Mouse (Mus musculus) olfactory bulb, adult 2 months (tissue): ENCODE results near the gene Gm17087. TPM values are rescaled to one million over a fixed set of nuclear protein-coding genes. Genes with fewer than 3 reads are reported as not detected.

Experiments used
- H3K27ac ChIP-seq: fragments of 200-500 bp; 2 replicates; pipeline ENCODE4 v1.5.1; 2012; ENCODE audit warnings: low read depth, low read length; ENCODE audit not compliant: insufficient read depth
- H3K4me1 ChIP-seq: fragments of 200-500 bp; 2 replicates; pipeline ENCODE4 v1.6.1; 2012; ENCODE audit warnings: low read length; ENCODE audit not compliant: control insufficient read depth, insufficient read depth
- H3K4me3 ChIP-seq: fragments of 200-500 bp; 2 replicates; pipeline ENCODE4 v1.5.1; 2012; ENCODE audit warnings: mild to moderate bottlenecking, low read depth, low read length, moderate library complexity; ENCODE audit not compliant: insufficient read depth
- CTCF ChIP-seq: fragments of 200-500 bp; IDR thresholded peaks from 2 replicates; pipeline ENCODE4 v1.5.1; 2012; ENCODE audit warnings: low read depth, mild to moderate bottlenecking, low read length, moderate library complexity; ENCODE audit not compliant: insufficient read depth
- POLR2A ChIP-seq: fragments of 200-500 bp; IDR thresholded peaks from 2 replicates; pipeline ENCODE4 v1.6.1; 2012; ENCODE audit warnings: mild to moderate bottlenecking, low read depth, low read length, moderate library complexity; ENCODE audit not compliant: insufficient read depth
- WGBS: fragments of 180-500 bp; shearing (Covaris S2); methylation state at CpG from one replicate; pipeline ENCODE4 v1.1.7; 2018; 5-methylcytosine and 5-hydroxymethylcytosine counted together
- polyA plus RNA-seq: library from polyadenylated mRNA; stranded (reverse); fragments of >200 nt; gene quantifications from 2 replicates; pipeline ENCODE4 v1.2.4, GENCODE M21; 2012; ENCODE audit warnings: low replicate concordance; ENCODE audit not compliant: missing spikeins, insufficient read depth, insufficient read length

Gene Gm17087
- polyA plus RNA-seq, result not detected in 2 replicates

DNA sequence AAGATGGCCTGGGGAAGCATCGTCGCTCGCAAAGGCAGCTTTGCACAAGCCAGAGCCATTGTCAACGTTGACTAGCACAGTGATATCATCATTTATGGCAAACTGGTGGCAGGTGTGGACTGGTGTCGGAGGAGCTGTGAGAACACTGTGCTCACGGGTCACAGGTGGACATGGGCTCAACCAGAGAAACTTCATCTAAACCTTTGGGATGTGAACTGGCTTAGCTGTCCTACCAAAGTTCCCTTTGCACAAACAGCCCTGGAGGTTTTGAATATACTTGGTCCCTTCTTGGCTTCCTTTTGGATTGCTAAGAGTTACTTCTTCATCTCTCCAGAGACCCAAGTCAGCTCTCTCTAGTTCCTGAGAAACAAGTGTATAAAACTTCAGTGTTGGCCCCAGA is at the start of gene Gm17087:
TSS of gene Gm17087 (minus strand) at position 101 of the 400 bp plus-strand sequence.
- peaks cover 7% of the 10 kb centered on the region for H3K4me1 ChIP-seq
- TF ChIP-seq CTCF (no peak), POLR2A (no peak)
- H3K4me3 ChIP-seq, result no peak within 1 kb of the TSS
- WGBS, result 90% methylated on average over 6 of the region's 6 CpGs
- no peak within 1 kb of the TSS for H3K27ac ChIP-seq

DNA sequence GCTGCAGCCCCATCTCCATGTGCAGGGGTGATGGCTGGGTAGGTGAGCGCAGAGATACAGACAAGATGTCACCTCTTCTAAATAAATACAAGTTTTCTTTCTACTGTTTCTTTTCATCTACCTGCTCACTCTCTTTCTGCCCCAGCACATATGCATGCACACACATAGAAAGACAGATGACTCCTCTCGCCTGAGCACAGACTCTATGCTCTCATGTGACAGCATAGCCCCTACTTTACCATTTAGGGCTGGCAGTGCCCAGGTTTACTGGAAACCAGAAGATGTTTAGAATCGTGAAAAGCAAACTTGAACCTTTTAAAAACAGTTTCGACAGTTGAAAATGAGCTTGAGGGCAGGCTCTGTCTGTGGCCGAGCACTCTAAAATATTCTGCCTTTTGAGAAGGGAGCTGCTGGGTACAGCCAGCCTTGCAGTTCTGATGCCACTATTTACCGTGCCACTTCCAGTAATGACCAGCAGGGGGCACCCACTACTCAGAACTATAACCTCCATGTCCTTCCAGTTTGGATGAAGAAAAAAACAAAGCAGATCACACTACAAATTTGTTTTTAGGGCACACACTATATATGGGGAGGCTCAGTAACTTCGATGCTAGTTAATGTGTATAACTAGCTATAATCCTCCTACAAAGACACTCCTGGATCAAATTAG is 47.3 kb upstream of the Gm17087 start:
- Histone ChIP-seq H3K4me3 (no peak overlapping the region), H3K27ac (no peak overlapping the region), H3K4me1 (no peaks in the 10 kb centered on the region)
- WGBS, result 33% methylated on average over 7 of the region's 7 CpGs
- TF ChIP-seq POLR2A, result no peak

DNA sequence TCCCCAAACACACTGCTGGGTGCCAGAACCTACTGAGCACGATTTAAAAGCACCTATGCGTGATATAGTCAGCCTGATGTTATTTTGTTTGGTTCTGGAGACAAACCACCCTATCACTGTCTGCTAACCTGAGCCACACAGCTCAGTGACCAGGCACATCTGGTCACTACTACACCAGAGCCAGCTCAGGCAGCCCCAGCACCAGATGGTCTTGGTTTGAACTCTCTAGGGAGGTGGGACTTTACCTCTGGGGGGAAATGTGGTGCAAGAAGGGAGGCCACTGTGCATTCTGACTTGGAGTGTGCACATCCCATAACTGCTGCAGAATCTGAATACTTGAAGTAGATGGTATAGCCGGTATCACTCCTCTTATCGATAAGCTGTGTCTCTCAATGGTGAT is 45.2 kb upstream of the Gm17087 start:
- TF ChIP-seq CTCF (no peak), POLR2A (no peak)
- WGBS, result 92% methylated on average over 4 of the region's 4 CpGs
- no peak overlapping the region for H3K4me3 ChIP-seq
- H3K4me1 ChIP-seq, result no peaks in the 10 kb centered on the region
- H3K27ac ChIP-seq, result no peak overlapping the region

DNA sequence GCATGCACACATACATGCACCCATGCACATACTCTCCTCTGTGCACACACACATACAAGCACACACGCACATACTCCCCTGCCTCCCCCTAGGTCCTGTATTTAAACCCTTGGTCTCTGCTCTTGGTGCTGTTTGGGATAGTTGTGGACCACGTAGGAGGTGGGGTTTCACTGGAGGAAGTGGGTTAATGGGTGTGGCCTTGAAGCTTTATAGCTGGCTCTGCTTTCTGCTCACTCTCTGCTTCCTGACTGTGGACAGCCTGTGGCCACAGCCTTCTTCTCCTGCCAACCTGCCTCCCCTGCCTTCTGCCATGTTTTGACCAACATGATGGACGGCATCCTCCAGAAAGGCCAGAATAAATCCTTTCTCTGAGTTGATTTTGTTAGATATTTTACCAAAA is 39.9 kb upstream of the Gm17087 start:
- Histone ChIP-seq H3K4me1 (no peaks in the 10 kb centered on the region), H3K4me3 (no peak overlapping the region)
- TF ChIP-seq CTCF (no peak), POLR2A (no peak)

DNA sequence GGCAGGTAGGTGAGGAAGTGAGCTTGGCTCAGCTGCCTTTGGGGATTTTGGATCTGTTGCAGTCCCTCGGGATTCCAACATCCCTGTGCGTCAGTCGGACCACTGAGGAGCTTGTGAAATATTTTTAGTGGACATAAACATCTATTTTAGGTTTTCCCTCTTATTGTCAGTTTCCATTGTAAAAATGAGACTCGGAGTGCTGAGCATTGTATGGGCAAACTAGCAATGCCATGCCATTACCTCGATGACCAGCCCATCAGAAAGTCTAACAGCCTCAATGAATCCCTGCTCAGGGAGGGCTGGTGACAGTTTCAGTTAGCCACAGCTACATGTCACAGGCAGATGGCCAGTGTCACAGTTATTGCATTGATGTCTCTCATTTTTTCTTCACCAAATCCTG is 39.2 kb upstream of the Gm17087 start:
- H3K4me1 ChIP-seq, result no peaks in the 10 kb centered on the region
- WGBS, result 86% methylated on average over 5 of the region's 5 CpGs
- no peak overlapping the region for H3K27ac ChIP-seq
- TF ChIP-seq POLR2A, result no peak
- TF ChIP-seq CTCF, result no peak
- H3K4me3 ChIP-seq, result no peak overlapping the region

More for the DNA sequence above, 39.9 kb upstream of the Gm17087 start:
- no peak overlapping the region for H3K27ac ChIP-seq
- 88% methylated on average over 3 of the region's 3 CpGs for WGBS

DNA sequence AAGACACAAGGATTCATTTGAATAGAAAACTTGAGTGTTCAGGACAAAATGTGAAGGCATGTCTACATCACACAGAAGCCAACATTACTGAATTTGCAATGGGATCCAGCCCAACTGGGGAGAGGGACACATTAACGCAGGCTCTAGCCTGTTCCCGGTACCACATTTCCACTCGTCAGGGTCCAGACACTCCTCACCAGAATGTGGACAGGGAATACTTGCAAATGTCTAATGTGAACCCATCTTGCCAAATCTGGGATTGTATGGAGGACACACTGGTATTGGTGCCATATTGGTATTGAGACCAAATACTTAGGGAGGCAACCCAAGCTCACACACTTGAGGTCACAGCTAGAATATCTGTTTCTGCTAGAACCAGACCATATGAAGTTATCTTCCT is 36.2 kb upstream of the Gm17087 start:
- TF ChIP-seq POLR2A, result no peak
- TF ChIP-seq CTCF, result no peak
- peaks cover 2% of the 10 kb centered on the region; the same call in 1 of the 2 replicates for H3K4me1 ChIP-seq
- no peak overlapping the region for H3K27ac ChIP-seq
- whole genome bisulfite sequencing, result 95% methylated on average over 3 of the region's 3 CpGs
- no peak overlapping the region for H3K4me3 ChIP-seq

DNA sequence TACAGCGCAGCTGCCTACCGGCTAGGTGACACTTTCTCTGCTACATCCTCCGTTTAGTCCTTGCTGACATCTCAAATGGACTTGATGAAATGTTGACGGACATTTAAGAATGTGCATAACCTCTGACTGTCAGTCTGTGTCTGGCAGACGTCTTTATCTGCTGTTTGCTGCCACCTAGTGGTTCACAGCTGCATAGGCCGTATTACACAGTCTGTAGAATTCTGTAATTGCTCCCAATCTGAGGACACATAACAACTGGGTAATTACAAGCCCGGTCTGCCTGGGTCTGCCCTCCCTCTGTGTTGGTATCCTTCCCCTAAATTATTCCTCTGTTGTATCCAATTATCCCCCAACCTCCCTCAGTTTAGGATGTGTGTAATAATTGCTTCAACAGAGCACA is 31.0 kb upstream of the Gm17087 start:
- WGBS, result 8% methylated on average over 7 of the region's 7 CpGs
- Histone ChIP-seq H3K27ac (no peak overlapping the region), H3K4me3 (no peak overlapping the region), H3K4me1 (peaks cover 5% of the 10 kb centered on the region)
- TF ChIP-seq POLR2A (no peak), CTCF (no peak)

DNA sequence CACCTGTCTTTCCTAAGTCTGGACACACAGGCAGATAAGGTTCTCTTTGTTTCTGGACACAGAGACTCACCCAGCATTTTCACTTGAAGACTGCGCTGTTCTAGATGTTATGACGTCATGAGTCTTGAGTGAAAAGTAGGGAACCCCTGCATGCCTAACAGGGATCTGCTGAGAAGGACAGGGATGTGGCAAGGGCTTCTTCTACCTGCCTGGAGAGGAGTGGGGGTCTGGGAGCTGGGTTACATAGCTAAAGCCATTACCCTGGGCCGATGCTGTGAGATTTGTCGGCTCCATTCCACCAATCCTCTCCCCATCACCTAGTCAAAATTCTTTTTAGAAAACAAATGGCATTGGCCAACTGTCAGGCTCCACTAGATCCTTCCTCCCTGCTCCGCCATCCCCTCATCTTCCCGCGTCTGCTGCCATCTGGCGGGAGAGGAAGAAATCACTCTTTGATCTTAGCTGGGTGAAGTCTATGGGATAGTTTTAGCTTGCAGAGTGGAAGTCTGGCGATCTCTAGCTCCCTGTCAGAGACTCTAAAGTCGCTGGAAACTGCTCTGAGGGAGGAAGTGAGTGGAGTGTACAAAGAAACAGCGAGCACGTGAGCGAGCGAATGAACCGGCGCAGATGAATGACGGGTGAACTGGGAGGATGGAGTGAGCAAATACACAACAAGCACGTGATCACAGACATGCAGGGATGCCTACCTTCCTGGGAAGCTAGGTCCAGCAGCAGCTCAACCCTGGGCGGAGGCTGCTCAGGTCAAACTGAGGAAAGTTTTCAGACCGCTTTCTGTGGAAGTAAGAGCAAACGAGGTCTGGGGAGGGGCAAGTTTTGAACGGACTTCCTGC is 25.9 kb upstream of the Gm17087 start:
- WGBS, result 14% methylated on average over 22 of the region's 22 CpGs
- peak overlapping the region; percentile 1; the same call in 1 of the 2 replicates for H3K4me3 ChIP-seq
- peaks cover 5% of the 10 kb centered on the region for H3K4me1 ChIP-seq
- TF ChIP-seq CTCF (peak; percentile 81), POLR2A (no peak)
- no peak overlapping the region for H3K27ac ChIP-seq

DNA sequence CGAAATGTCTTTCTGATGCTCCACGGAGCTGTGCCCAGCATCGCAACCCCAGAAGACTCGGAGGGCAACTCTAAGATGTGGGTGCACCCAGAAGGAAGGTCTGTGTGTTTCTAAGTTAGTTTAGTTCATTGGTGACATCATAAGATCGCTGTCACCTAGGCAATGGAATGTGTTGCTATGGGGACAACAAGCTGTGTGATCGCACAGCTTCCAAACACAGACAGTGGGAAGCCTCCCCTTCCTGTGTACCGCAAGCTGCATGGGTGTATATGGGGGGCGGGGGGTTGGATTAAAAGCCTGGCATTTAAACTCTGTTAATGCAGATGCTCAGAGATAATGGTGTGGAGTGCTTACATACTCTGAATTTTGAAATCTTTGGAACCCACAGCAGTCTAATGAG is 14.8 kb upstream of the Gm17087 start:
- H3K4me1 ChIP-seq, result peaks cover 7% of the 10 kb centered on the region
- WGBS, result 33% methylated on average over 8 of the region's 8 CpGs
- no peak overlapping the region for H3K4me3 ChIP-seq
- TF ChIP-seq CTCF, result no peak
- TF ChIP-seq POLR2A, result no peak
- no peak overlapping the region for H3K27ac ChIP-seq
